Mouse (Mus musculus) liver, adult 2 months (tissue): ENCODE data around the gene Wdtc1.

Experiments used
- CTCF ChIP-seq: fragments of 200-500 bp; IDR thresholded peaks from 2 replicates; pipeline ENCODE4 v1.5.1; 2011; ENCODE audit warnings: low read depth, low read length, control low read depth
- POLR2A ChIP-seq: fragments of 200-500 bp; IDR thresholded peaks from 2 replicates; pipeline ENCODE4 v1.6.1; 2011; ENCODE audit warnings: low read length, control low read depth; ENCODE audit not compliant: insufficient read depth; ENCODE audit errors: extremely low read depth

DNA sequence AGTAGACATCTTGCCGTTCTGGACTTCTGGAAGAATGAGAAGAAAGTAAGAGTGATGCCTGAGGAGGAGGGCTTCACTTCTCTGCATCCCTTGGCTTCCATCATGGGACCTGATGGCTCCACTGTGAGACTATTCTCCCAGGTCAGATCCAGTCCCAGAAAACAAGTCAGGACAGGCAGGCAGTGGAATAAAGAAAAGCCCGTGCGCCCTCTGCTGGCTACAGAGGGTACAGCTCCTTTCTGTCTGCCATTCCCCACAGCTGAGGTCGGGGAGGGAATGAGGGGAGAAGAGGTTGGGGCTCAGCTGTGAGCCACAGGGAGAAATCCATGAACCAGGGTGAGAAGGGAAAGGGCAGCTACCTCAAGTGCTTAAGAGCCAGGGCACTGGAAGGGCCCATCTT is 51.5 kb downstream of the Wdtc1 start:
- TF ChIP-seq POLR2A, result no peak
- peak; percentile 84 for TF ChIP-seq CTCF
